Mouse (Mus musculus) heart, postnatal 36 days (tissue): Measurements from ENCODE around the gene Nt5dc3. TPM values are rescaled to one million over a fixed set of nuclear protein-coding genes. Genes with fewer than 3 reads are reported as not detected.

Experiments
- DNase-seq, 2 experiments: peaks; one replicate each; pipeline ENCODE4 v3.0.0; 2021 to 2022
- intact Hi-C: fragments of 180-260 bp; cut with DNase I; formaldehyde crosslinking; loops from one replicate; pipeline ENCODE4 v1.15.1; 2025
- total RNA-seq, 2 experiments: library from RNA; stranded (reverse); gene quantifications; 2 replicates each; pipeline ENCODE4 v1.2.3; 2021

The Nt5dc3 gene
- total RNA-seq, 2 experiments from 2014 or later, result 30.8 to 38.3 TPM

- DNase-seq, result no peak
- intact Hi-C loops, result loop anchor here (10.0 kb wide), 1 partner anchor 1065 kb away; no protein-coding TSS in a partner anchor
These were observed 31.2 kb downstream of the Nt5dc3 start for GRCm38 (mm10) chr10:86810000-86810399.

GRCm38 (mm10) chr10:86810612-86811011 lies 31.8 kb downstream of the Nt5dc3 start:
- intact Hi-C loops, result no loop called here

GRCm38 (mm10) chr10:86814292-86815131 lies 35.7 kb downstream of the Nt5dc3 start:
- DNase-seq, result no peak
- intact Hi-C loops, result loop anchor here (2.0 kb wide), 1 partner anchor 36 kb away; the partner anchor contains the start of gene Nt5dc3

More at GRCm38 (mm10) chr10:86810612-86811011, 31.8 kb downstream of the Nt5dc3 start:
- no peak for DNase-seq

- intact Hi-C loops, result loop anchor here (2.0 kb wide), 1 partner anchor 36 kb away; the partner anchor contains the start of gene Nt5dc3
- DNase-seq, result no peak
These were observed 36.3 kb downstream of the Nt5dc3 start for GRCm38 (mm10) chr10:86815133-86815532.

GRCm38 (mm10) chr10:86819649-86820165 lies 40.9 kb downstream of the Nt5dc3 start:
- intact Hi-C loops, result no loop called here
- DNase-seq, result peak; percentile 34 to 45

GRCm38 (mm10) chr10:86821014-86821413 lies 42.2 kb downstream of the Nt5dc3 start:
- no peak for DNase-seq
- intact Hi-C loops, result no loop called here

- no peak for DNase-seq
- intact Hi-C loops, result no loop called here
These were observed 45.3 kb downstream of the Nt5dc3 start for GRCm38 (mm10) chr10:86824093-86824492.

GRCm38 (mm10) chr10:86824871-86825270 lies 46.1 kb downstream of the Nt5dc3 start:
- no peak for DNase-seq
- intact Hi-C loops, result no loop called here

GRCm38 (mm10) chr10:86825871-86826522 lies 47.2 kb downstream of the Nt5dc3 start:
- intact Hi-C loops, result no loop called here

GRCm38 (mm10) chr10:86826929-86827328 lies 48.1 kb downstream of the Nt5dc3 start:
- no peak for DNase-seq
- intact Hi-C loops, result no loop called here

More at GRCm38 (mm10) chr10:86825871-86826522, 47.2 kb downstream of the Nt5dc3 start:
- DNase-seq, result peak; percentile 67 to 75

GRCm38 (mm10) chr10:86828221-86829135 lies 49.7 kb downstream of the Nt5dc3 start:
- intact Hi-C loops, result no loop called here
- DNase-seq, result no peak

- DNase-seq, result no peak
- intact Hi-C loops, result no loop called here
These were observed 50.7 kb downstream of the Nt5dc3 start for GRCm38 (mm10) chr10:86829515-86829914.

- intact Hi-C loops, result no loop called here
- no peak for DNase-seq
These were observed 58.0 kb downstream of the Nt5dc3 start for GRCm38 (mm10) chr10:86836784-86837183.

- no peak for DNase-seq
- intact Hi-C loops, result no loop called here
These were observed 60.0 kb downstream of the Nt5dc3 start for GRCm38 (mm10) chr10:86838827-86839226.

- no peak for DNase-seq
- intact Hi-C loops, result no loop called here
These were observed 63.9 kb downstream of the Nt5dc3 start for GRCm38 (mm10) chr10:86842659-86843058.

- intact Hi-C loops, result no loop called here
- no peak for DNase-seq
These were observed 68.2 kb downstream of the Nt5dc3 start for GRCm38 (mm10) chr10:86846926-86847467.

- no peak for DNase-seq
- intact Hi-C loops, result no loop called here
These were observed 70.3 kb downstream of the Nt5dc3 start for GRCm38 (mm10) chr10:86849087-86849486.

- intact Hi-C loops, result no loop called here
- no peak for DNase-seq
These were observed 70.7 kb downstream of the Nt5dc3 start for GRCm38 (mm10) chr10:86849508-86849907.

GRCm38 (mm10) chr10:86852160-86852559 lies 73.4 kb downstream of the Nt5dc3 start:
- DNase-seq, result no peak
- intact Hi-C loops, result no loop called here

GRCm38 (mm10) chr10:86853433-86853832 lies 74.6 kb downstream of the Nt5dc3 start:
- DNase-seq, result no peak
- intact Hi-C loops, result no loop called here
